Mouse (Mus musculus): ENCODE data around the gene Lgals4. TPM values are rescaled to one million over a fixed set of nuclear protein-coding genes. Genes with fewer than 3 reads are reported as not detected.

The Lgals4 gene
- total and polyA plus RNA-seq, 2 experiments = 11.0 to 16.4 TPM

DNA sequence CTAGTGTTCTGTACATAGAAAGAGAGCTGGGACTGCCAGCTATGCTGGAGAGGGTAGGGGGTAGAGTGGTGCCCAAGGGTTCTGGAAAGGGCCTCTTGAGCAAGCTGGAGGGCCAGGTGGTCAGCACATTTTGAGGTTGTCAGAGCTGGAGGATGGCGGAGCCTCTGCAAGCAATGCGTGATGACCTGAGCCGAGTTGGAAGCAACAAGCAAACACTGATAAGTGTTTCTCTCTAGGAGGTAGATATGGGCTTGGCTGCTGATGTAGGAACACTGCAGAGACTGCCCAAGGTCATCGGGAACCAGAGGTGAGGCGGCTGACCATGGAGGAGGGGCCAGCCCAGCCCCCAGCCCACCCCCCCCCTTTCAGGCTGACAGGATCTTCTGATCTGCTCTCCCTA lies 2.7 kb upstream of the Lgals4 start:
- 68% methylated on average over 5 of the region's 5 CpGs for WGBS
- no peak for DNase-seq (ENCODE audit: extremely low read depth, low read depth, low spot score)
- H3K4me3 ChIP-seq (ENCODE audit: insufficient read depth, low read depth, low read length) = no peak overlapping the region
- TF ChIP-seq CTCF (IDR thresholded peaks at IDR 0.05; ENCODE audit: low read depth, low read length) (no peak), POLR2A (IDR thresholded peaks at IDR 0.05; ENCODE audit: extremely low read depth, insufficient read depth, low read length) (no peak)
- H3K79me2 ChIP-seq (ENCODE audit: control insufficient read depth, insufficient read depth, low read length) = peaks cover 3% of the 10 kb centered on the region; the same call in 1 of the 2 replicates
- no peak overlapping the region for H3K9ac ChIP-seq (ENCODE audit: low read depth, low read length)
- peaks cover 33% of the 10 kb centered on the region for H3K36me3 ChIP-seq (ENCODE audit: control insufficient read depth, insufficient read depth, low read length)
- no peak overlapping the region for H3K27ac ChIP-seq (replicated peaks; ENCODE audit: insufficient read depth, low read depth, low read length)
- peaks cover 12% of the 10 kb centered on the region; the same call in 1 of the 2 replicates for H3K4me1 ChIP-seq (ENCODE audit: control insufficient read depth, insufficient read depth, low read length)
- no peaks in the 10 kb centered on the region for H3K27me3 ChIP-seq (ENCODE audit: control insufficient read depth, insufficient read depth, low read length)

DNA sequence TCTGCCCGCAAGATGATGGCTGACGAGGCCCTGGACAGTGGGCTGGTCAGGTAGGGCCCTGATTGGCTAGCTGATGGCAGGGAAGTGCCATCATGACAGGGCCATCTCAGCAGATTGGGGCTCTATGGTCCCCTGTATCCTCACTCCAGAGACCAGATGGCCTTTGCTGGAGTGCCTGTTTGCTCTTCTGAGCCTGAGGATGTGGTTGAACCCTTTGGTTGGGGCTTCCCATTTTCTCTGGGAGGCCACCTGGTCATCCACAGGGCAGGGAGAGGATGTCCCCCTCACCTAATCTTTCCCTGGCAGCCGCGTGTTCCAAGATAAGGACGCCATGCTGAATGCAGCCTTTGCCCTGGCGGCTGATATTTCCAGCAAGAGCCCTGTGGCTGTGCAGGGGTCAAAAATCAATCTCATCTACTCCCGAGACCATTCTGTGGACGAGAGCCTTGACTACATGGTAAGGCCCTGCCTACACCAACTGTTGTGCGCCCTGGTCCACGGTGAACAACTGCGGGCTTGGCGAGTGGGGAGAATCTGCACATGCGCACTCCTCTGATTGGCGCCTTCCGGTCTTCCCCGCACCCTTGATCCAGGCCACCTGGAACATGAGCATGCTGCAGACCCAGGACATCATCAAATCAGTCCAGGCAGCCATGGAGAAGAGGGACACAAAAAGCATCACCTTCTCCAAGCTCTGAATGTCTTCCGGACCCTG lies 2.1 kb upstream of the Lgals4 start:
- Histone ChIP-seq H3K4me1 (ENCODE audit: control insufficient read depth, insufficient read depth, low read length) (peaks cover 10% of the 10 kb centered on the region; the same call in 1 of the 2 replicates), H3K79me2 (ENCODE audit: control insufficient read depth, insufficient read depth, low read length) (no peaks in the 10 kb centered on the region), H3K27ac (replicated peaks; ENCODE audit: insufficient read depth, low read depth, low read length) (no peak overlapping the region), H3K9ac (ENCODE audit: low read depth, low read length) (no peak overlapping the region), H3K36me3 (ENCODE audit: control insufficient read depth, insufficient read depth, low read length) (peaks cover 32% of the 10 kb centered on the region), H3K4me3 (ENCODE audit: insufficient read depth, low read depth, low read length) (no peak overlapping the region), H3K27me3 (ENCODE audit: control insufficient read depth, insufficient read depth, low read length) (no peaks in the 10 kb centered on the region)
- WGBS = 80% methylated on average over 17 of the region's 17 CpGs
- TF ChIP-seq POLR2A (IDR thresholded peaks at IDR 0.05; ENCODE audit: extremely low read depth, insufficient read depth, low read length) = no peak
- no peak for TF ChIP-seq CTCF (IDR thresholded peaks at IDR 0.05; ENCODE audit: low read depth, low read length)
- DNase-seq (ENCODE audit: extremely low read depth, low read depth, low spot score) = no peak

DNA sequence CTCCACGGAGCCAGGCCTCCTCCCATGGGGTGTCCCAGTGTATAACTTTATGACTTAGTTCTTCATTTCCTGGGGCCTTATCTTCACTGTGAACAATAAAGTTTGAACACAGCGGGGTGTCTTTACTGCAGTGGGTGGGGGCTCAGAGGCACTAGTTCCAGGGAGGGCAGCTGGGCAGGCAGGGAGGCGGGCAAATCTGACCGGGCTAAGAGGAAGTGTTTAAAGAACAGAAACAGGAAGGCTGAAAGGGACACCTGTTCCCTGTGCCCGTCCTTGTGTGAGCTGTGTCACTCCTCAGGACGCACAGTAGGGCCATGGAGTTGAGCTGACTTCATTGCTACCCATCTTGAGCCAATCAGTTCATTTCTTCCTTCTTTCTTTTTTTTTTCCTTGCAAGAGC lies 1.5 kb upstream of the Lgals4 start:
- no peak for DNase-seq (ENCODE audit: extremely low read depth, low read depth, low spot score)
- Histone ChIP-seq H3K9ac (ENCODE audit: low read depth, low read length) (no peak overlapping the region), H3K4me3 (ENCODE audit: insufficient read depth, low read depth, low read length) (no peak overlapping the region), H3K27ac (replicated peaks; ENCODE audit: insufficient read depth, low read depth, low read length) (no peak overlapping the region), H3K4me1 (ENCODE audit: control insufficient read depth, insufficient read depth, low read length) (peaks cover 11% of the 10 kb centered on the region; the same call in 1 of the 2 replicates), H3K79me2 (ENCODE audit: control insufficient read depth, insufficient read depth, low read length) (no peaks in the 10 kb centered on the region), H3K27me3 (ENCODE audit: control insufficient read depth, insufficient read depth, low read length) (no peaks in the 10 kb centered on the region), H3K36me3 (ENCODE audit: control insufficient read depth, insufficient read depth, low read length) (peaks cover 31% of the 10 kb centered on the region)
- TF ChIP-seq POLR2A (IDR thresholded peaks at IDR 0.05; ENCODE audit: extremely low read depth, insufficient read depth, low read length) = no peak
- TF ChIP-seq CTCF (IDR thresholded peaks at IDR 0.05; ENCODE audit: low read depth, low read length) = no peak
- 67% methylated on average over 6 of the region's 6 CpGs for WGBS

DNA sequence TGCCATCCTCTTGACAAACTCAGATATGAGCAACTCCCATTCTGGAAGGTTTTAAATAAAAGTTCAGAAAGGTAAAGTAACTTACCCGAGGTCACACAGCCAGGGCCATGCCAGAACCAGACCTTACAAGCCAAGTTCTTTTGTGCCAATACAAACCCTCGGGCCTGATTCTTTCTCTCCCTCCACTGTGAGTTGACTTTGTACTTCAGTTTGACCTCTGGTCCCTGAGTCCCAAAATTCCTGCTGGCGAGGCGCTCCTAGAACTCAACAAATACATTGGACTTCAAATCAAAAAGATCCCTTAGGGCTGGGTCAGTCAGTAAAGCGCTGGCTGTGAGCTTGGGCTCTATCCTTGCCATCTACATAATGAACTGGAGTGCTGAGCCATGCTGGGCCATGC lies 3.3 kb downstream of the Lgals4 start:
- no peaks in the 10 kb centered on the region for H3K27me3 ChIP-seq (ENCODE audit: control insufficient read depth, insufficient read depth, low read length)
- peaks cover 18% of the 10 kb centered on the region for H3K36me3 ChIP-seq (ENCODE audit: control insufficient read depth, insufficient read depth, low read length)
- H3K79me2 ChIP-seq (ENCODE audit: control insufficient read depth, insufficient read depth, low read length) = no peaks in the 10 kb centered on the region
- H3K4me1 ChIP-seq (ENCODE audit: control insufficient read depth, insufficient read depth, low read length) = peaks cover 15% of the 10 kb centered on the region
- peak overlapping the region; percentile 50 for H3K27ac ChIP-seq (replicated peaks; ENCODE audit: insufficient read depth, low read depth, low read length)
- DNase-seq (ENCODE audit: extremely low read depth, low read depth, low spot score) = peak; percentile 99
- 30% methylated on average over 5 of the region's 5 CpGs for WGBS
- no peak overlapping the region for H3K9ac ChIP-seq (ENCODE audit: low read depth, low read length)
- no peak overlapping the region for H3K4me3 ChIP-seq (ENCODE audit: insufficient read depth, low read depth, low read length)
- no peak for TF ChIP-seq POLR2A (IDR thresholded peaks at IDR 0.05; ENCODE audit: extremely low read depth, insufficient read depth, low read length)
- TF ChIP-seq CTCF (IDR thresholded peaks at IDR 0.05; ENCODE audit: low read depth, low read length) = no peak

DNA sequence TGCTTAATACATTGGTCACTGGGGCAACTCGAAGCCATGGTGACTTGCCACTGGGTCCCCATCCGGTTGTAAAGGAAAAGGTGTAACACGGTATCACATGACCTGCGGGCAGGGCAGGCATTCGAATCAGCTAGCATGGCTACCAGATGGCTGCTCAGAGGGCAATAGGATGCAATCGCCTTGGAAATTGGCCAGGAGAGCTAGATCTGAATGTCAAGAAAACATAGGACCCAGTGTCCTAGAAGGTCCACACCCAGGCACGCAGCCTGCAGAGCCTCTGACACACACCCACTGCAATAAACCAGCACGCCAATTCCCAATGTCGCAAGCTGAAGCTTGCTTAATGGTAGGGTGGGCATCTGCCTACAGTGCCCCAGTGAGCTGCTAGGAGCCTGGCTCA lies 4.7 kb downstream of the Lgals4 start:
- H3K79me2 ChIP-seq (ENCODE audit: control insufficient read depth, insufficient read depth, low read length) = no peaks in the 10 kb centered on the region
- no peaks in the 10 kb centered on the region for H3K27me3 ChIP-seq (ENCODE audit: control insufficient read depth, insufficient read depth, low read length)
- DNase-seq (ENCODE audit: extremely low read depth, low read depth, low spot score) = no peak
- 61% methylated on average over 9 of the region's 9 CpGs for WGBS
- H3K9ac ChIP-seq (ENCODE audit: low read depth, low read length) = no peak overlapping the region
- peaks cover 16% of the 10 kb centered on the region for H3K36me3 ChIP-seq (ENCODE audit: control insufficient read depth, insufficient read depth, low read length)
- peaks cover 10% of the 10 kb centered on the region for H3K4me1 ChIP-seq (ENCODE audit: control insufficient read depth, insufficient read depth, low read length)
- TF ChIP-seq POLR2A (IDR thresholded peaks at IDR 0.05; ENCODE audit: extremely low read depth, insufficient read depth, low read length) (no peak), CTCF (IDR thresholded peaks at IDR 0.05; ENCODE audit: low read depth, low read length) (no peak)
- no peak overlapping the region for H3K4me3 ChIP-seq (ENCODE audit: insufficient read depth, low read depth, low read length)
- no peak overlapping the region for H3K27ac ChIP-seq (replicated peaks; ENCODE audit: insufficient read depth, low read depth, low read length)

DNA sequence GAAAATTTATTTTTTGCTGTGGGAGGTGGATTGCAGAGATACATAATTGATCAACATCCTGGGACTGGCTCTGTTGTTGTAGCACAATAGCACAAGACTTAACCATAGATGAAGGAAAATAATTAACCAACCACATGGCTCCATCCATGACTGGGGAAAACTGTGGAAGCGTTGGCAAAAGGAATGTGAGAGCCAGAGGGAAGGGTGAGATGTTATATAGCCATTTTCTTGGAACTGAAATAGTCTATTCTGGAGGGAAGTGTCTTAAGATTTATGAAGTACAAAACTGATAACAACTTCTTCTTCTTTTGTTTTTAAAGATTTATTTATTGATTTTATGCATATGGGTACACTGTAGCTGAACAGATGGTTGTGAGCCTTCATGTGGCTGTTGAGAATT lies 13.6 kb downstream of the Lgals4 start:
- Histone ChIP-seq H3K27ac (replicated peaks; ENCODE audit: insufficient read depth, low read depth, low read length) (no peak overlapping the region), H3K4me1 (ENCODE audit: control insufficient read depth, insufficient read depth, low read length) (no peaks in the 10 kb centered on the region), H3K27me3 (ENCODE audit: control insufficient read depth, insufficient read depth, low read length) (no peaks in the 10 kb centered on the region), H3K36me3 (ENCODE audit: control insufficient read depth, insufficient read depth, low read length) (no peaks in the 10 kb centered on the region), H3K9ac (ENCODE audit: low read depth, low read length) (no peak overlapping the region), H3K79me2 (ENCODE audit: control insufficient read depth, insufficient read depth, low read length) (no peaks in the 10 kb centered on the region), H3K4me3 (ENCODE audit: insufficient read depth, low read depth, low read length) (no peak overlapping the region)
- 88% methylated on average over 1 of the region's 1 CpGs for WGBS
- no peak for TF ChIP-seq CTCF (IDR thresholded peaks at IDR 0.05; ENCODE audit: low read depth, low read length)
- no peak for TF ChIP-seq POLR2A (IDR thresholded peaks at IDR 0.05; ENCODE audit: extremely low read depth, insufficient read depth, low read length)
- no peak for DNase-seq (ENCODE audit: extremely low read depth, low read depth, low spot score)

Data from liver, adult 2 months (tissue).